Mouse (Mus musculus) heart, adult 2 months (tissue): ENCODE data around the gene Gm10065.

Experiments
- CTCF ChIP-seq: fragments of 200-600 bp; IDR thresholded peaks from 2 replicates; pipeline ENCODE4 v1.8.1; 2022; ENCODE audit warnings: antibody characterized with exemption, mild to moderate bottlenecking, moderate library complexity
- EP300 ChIP-seq: fragments of 200-500 bp; IDR thresholded peaks from 2 replicates; pipeline ENCODE4 v1.6.1; 2011; ENCODE audit warnings: low read depth, low read length, control low read depth; ENCODE audit not compliant: insufficient read depth

DNA sequence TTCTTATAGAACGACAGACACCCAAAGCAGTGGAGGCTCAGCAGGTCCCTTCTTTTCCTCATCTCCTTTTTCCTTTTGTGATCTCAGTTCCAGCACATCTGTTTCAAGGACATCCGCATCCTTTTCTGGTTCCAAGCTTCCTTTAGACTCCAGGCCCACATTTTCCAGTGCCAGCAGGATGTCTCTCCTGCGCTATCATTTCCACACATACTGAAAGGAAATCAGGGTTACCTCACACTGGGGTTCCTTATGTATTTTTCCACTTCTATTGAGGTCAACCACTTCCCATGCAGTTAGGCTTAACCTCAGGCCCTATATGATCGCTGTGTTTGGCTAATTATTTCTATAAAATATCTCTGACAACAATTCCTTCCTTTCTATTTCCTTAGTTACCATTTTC is 43.8 kb downstream of the Gm10065 start:
- TF ChIP-seq EP300, result no peak
- no peak for TF ChIP-seq CTCF
